Mouse (Mus musculus) c-Kit-positive CD71-positive TER-119-negative erythroid progenitor cells, embryonic 14.5 days (primary cell): ENCODE results near the gene Zfp599.
"Not testable (repeated sequence)": the region's sequence is repeated elsewhere in the genome, so short reads cannot be mapped to it uniquely, and the experiment has no call there.

Experiments used
- DNase-seq: peaks from one replicate; pipeline ENCODE4 v3.0.0-alpha.2; 2013; ENCODE audit warnings: low read depth

The Zfp599 gene

DNA sequence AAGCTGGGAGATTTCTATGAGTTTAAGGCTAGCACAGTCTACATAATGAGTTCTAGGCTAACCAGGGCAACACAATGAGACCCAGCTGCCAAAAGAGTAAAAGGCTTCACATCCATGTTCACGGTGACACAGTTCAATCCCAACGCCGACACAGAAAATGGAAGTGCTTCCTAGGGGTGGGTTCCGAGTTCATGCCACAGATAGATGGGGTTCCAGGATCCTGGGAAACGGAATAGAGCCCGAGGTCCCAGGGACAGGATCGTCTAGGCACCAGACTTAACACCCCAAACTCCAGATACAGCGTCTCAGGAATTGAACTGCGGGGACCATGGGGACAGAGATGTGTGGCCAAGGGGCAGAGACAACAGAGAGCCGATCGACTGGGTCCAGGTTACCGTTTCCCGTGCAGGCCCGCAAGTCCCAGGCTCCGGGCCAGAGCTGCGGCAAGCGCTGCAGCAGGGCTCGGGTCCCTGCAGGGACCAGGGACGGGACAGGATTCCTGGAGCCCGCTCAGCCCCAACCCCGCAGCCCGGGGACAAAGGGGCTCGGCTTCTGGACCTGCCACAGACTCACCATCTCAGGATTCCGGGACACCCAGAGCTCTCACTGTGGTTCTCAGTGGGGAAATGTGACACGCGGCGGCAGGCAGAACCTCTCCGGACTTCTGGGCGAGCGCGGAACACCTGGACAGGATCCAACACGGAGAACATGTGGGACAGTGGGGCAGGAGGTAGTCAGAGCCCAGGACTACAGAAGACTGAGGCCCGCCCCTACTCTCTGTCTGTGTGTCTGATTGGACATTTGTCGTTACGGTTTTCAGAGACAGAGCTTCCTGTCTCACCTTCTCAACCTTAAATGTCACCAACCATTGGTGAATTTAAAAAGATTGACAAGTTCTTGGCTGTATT lies at the start of gene Zfp599:
Zfp599 (minus strand) TSS at position 712 of the 908 bp plus-strand sequence.
- peak; percentile 77 for DNase-seq

DNA sequence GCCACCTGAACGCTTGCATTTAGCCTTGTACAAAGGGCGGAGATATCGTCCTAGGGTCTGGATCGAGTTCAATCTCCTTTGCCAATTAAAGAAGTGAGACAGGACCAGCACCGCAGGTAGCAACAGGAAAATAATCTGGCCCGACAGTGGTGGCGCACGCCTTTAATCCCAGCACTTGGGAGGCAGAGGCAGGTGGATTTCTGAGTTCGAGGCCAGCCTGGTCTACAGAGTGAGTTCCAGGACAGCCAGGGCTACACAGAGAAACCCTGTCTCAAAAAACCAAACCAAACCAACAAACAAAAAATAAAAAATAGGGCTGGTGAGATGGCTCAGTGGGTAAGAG lies 48.2 kb upstream of the Zfp599 start:
- DNase-seq: not testable (repeated sequence)

DNA sequence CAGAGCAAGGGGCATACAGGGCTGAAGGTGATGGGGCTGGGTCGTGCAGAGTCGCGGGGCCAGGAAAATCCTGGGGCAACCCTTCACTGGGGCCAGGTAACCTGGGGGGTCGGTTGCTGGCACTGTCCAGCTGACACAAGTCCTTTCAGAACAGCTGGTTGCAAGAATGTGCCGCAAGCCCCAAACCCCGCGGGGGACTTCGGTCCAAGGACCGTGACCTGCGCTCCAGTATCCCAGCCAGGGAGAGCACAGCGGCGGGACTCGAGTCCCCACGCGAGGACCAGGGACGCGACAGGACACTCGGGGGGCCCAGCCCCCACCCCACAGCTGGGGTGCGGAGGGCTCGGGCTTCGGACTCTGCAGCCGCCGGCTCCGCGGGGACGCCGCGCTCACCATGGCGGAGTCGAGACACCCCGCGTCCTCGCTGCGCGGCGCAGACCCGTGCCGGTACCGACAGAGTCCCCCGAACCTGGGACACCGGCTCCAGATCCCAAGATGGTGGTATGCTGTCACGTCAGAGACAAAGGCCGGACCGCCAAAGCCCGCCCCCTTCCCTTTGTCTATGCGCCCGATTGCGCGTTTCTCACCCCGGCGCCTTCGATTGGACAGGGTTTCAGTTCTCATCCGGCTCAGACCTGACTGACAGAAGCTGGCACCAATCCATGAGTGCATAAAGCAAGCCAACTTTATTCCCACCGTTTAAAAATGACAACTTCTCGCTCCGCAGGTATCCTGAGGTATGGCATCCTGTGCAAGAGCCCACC lies 47.6 kb upstream of the Zfp599 start, which contains the start of gene Zfp810:
Zfp810 (minus strand) TSS at position 493 of the 764 bp plus-strand sequence.
- DNase-seq: peak; percentile 97

DNA sequence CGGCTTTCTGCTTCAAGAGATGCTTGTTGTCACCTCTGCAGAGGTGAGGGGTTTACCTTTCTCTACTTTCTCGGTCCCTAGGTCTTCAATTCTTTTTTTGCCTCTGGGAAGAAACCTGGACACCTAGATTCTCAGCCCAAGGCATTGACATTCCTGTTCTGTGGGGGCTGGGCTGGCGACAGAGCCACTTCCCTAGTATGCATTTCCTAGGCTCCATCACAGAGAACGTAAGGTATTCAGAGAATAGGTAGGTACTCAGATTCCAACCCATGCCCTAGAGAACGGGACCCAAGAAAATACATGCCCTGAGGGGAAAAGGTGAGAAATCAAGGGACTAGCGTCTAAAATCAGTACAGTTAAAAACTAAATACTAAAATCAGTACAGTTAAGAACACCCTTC lies 47.0 kb upstream of the Zfp599 start:
- DNase-seq: no peak

DNA sequence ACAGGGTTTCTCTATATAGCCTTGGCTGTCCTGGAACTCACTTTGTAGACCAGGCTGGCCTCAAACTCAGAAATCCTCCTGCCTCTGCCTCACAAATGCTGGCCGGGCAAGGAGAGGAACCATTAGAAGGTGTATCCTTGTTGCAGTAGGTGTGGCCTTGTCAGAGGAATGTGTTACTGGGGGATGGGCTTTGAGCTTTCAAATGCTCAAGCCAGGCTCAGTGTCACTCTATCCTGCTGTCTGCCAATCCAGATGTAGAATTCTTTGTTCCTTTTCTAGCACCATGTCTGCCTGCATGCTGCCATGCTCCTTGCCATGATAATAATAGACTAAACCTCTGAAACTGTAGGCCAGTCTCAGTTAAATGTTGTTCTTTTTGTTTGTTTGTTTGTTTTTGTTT lies 42.5 kb upstream of the Zfp599 start:
- DNase-seq: no peak

DNA sequence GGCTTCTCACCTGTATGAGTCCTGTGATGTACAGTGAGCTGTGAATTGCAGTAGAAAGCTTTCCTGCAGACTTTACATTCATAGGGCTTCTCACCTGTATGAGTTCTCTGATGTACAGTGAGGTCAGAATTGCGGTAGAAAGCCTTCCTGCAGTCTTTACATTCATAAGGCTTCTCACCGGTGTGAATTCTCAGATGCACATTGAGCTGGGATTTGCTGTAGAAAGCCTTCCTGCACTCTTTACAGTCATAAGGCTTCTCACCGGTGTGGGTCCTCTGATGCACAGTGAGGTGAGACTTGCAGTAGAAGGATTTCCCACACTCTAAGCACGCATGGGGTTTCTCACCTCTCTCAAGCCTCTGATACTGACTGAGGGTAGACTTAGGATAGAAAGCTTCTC lies 19.0 kb upstream of the Zfp599 start:
- DNase-seq: no peak

DNA sequence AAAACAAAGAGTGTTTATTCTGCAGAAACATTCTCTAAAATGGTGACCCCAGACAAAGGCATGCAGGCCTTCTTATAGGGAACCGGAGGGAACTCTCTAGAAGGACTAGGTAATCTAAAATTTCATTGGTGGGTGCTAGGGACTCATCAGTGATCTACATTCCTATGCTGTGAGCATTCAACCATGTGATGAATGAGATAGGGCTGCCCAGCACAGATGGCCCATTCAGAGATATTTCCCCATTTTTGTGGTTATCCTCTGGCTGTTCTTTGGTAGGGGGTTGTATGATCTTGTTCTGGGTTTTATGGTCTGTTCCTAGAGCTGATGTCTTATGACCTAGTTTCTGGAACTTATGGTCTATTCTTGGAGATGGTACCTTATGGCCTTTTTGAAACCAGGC lies 9.2 kb upstream of the Zfp599 start:
- no peak for DNase-seq

DNA sequence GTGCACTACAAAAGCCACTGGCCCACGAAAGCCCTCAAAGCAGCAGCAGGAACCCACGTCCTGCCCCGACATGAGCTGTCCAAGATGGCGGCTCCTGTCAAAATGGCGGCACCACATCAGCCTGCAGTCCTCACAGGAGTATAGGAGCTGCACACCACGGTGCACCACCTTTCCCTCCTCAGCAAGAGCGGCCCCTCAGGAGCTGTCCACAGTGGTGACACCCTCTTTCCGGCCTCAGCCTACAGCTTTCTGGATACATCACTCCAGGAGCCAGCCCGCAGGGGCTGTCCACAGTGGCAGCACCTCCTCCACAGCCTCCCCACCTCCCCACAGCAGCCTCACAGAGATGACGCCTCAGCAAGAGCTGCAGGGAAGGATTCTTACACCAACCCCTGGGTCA lies 2.9 kb upstream of the Zfp599 start:
- DNase-seq: no peak

DNA sequence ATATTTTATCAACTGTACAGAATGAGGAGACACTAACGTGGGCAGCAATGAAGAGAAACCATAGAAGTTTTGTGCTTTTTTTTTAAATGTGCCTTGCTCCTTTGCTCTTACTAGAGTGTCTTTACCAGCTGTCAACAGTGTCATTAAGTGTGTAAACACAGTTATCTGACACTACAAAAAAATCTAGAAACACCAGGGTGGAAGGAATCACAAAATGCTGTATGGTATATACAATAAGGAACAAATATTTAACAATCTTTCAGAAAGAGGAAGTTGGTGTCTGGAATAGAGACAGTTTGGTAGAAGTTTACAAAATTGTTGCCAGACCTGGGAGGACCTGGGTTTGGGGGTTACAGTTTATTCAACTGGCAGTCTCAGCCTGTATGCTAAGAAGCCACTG lies 1.9 kb upstream of the Zfp599 start:
- DNase-seq: no peak

DNA sequence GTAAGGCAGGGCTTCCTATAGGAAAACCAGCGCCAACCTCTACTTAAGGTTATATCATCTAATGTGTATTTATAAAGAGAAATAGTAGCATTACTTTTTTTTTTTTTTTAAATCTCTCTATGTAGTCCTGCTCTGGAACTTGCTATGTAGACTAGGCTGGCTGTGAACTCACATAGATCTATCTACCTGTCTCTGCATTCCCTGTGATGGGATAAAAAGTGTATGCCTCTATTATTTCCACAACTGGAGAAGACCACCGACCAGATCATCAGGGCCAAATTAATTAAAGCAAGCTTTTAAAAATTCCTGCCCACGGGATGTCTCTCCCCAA lies 362 bp upstream of the Zfp599 start:
- DNase-seq: no peak

DNA sequence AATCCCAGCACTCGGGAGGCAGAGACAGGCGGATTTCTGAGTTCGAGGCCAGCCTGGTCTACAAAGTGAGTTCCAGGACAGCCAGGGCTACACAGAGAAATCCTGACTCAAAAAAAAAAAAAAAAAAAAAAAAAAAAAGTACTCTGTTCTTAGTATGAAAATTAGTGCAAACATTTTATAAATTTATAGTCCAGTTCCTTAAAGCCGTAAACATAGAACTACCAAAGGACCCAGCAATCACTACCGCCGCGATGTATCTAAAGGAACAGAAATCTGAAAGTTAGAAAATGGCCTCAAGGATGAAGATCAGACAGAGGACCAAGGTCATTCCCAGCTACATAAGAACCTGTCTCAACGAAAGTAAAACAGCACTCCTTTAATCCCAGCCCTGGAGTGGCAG lies 911 bp downstream of the Zfp599 start:
- no peak for DNase-seq

DNA sequence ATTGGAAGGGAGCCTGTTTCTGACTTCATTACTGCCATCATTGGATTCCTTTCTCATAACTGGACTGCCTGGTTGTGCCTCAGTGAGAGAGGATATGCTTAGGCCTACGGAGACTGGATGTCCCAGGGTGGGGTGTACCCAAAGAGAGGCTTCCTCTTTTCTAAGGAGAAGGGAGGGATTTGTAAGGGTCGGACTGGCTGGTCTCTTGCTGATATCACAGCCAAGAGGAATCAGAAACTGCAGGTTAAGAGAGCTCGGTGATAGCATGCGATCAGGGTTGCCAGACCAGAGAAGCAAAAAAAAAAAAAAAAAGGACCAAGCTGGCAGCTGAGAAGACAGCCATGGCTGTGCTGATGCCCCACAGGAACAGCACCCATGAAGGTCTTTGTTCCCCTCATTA lies 3.1 kb downstream of the Zfp599 start:
- no peak for DNase-seq

DNA sequence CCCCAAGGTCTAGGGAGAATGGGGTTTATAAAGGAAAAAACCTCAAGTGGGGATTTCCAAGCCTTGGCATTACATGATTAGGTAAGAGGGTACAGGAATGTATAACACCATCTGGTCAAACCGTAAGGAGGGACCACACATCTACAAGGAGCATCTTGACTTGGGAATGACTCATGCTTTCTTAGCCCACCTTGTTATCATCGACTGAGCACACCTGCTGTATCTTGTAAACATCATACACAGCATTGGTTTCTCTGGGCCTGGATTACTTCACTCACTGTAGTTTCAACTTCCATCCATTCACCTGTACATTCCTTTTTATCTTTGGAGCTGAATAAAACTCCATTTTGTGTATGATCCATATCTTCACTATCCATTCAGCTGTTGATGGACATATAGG lies 15.5 kb downstream of the Zfp599 start:
- no peak for DNase-seq

DNA sequence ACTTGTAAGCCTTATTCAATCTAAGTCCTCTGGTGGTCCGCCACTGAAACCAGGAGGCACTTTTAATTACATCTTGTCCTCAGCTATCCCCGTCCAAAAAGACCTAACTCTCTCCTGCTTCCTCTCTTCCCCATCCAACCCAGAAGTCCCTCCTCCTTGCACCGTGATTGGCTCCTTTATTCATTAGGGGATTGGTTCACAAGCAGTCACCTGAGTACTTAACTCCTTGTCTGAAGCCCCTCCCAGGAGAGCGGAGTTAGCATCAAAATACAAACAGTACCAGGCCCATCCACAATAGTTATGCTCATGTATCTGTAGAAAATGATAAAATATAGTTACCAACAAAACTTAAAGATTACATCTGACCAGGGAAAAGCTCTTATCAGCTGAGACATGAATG lies 19.7 kb downstream of the Zfp599 start:
- no peak for DNase-seq

DNA sequence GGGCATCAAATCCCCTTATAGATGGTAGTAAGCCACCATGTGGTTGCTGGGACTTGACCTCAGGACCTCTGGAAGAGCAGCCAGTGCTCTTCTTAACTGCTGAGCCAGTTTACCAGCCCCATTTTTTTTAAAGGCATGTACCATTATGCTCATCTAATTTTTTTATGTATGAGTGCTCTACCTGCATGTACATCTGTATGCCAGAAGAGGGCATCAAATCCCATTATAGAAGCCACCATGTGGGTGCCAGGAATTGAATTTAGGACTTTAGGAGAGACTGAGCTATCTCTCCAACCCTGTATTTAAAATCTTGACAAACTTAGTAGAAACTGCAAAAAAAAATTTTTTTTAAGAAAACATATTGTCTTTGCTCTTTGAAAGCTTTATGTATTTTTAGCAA lies 29.1 kb downstream of the Zfp599 start:
- DNase-seq: no peak

DNA sequence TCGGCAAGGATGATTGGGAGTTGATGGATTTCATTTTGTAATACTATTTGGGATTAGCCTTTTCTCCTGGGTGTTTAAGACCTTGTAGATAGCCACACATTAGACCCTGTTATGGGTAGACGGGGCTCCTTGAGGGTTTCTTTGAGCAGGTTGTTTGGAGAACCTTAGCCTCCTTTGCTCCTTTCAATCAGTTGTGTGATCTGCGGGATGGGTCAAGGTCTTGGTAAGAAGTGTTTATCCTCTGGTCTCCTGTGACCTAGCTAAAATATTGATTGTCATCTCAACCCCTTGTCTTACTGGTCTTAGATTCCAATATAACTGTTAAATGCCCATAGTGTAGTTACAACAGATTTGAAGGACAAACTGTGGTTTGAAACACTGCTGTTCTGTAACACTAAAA lies 29.6 kb downstream of the Zfp599 start:
- DNase-seq: no peak

DNA sequence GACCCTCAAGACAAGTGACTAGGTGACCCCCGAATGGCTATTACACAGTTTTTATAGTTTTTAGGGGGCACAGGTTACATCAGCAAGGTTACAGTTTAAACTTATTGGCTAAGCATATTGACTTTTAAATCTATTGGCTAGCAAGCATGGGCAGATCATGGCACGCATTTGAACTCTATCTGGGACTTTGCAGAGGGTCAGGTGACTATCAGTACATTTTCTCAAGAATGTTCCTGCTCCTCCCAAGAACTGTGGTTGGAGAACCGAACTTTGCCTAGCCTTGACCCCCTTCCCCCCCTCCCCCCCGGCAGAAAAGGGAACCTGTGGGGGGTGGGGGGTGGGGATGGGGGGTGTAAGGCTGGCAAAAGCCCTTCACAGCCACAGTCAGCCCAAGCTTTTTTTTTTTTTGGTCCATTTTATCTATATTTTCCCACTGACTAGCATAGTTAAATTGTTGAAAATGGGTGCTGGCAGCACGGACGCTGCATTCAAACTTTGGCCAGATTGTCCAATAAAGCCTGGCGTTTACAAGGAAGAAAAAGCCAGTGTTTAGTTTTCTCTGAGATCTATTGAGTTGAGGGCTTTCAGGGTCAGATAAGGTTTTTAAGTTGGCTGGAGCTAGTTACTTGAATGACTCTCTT lies 30.2 kb downstream of the Zfp599 start:
- no peak for DNase-seq

DNA sequence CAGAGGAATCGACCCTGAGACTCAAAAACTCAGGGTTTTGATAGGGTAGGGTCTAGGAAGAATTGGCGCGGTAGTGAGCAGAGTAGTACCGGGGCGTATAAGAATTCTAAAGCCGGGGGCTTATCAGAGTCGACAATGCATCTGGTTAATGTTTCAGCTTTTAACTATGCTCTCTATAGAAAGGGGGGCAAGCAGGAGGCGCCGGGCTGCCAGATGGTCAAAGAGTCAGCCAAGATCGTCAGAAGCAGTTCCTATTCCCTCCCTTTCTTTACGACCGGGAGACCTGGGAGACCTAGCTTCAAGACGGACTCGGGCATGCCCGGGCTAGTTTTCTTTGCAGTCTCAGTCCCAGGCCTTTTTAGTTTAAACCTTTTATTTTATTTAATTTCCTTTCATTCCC lies 32.8 kb downstream of the Zfp599 start:
- DNase-seq: no peak

DNA sequence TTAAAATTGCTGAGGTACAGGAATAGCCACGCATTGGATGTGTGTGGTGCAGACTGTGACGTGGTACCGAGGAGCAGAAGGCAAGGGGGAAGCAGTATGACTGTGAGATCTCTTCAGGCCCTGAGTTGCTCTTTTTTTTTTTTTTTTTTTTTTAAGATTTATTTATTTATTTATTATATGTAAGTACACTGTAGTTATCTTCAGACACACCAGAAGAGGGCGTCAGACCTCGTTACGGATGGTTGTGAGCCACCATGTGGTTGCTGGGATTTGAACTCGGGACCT lies 33.4 kb downstream of the Zfp599 start:
- not testable (repeated sequence) for DNase-seq

DNA sequence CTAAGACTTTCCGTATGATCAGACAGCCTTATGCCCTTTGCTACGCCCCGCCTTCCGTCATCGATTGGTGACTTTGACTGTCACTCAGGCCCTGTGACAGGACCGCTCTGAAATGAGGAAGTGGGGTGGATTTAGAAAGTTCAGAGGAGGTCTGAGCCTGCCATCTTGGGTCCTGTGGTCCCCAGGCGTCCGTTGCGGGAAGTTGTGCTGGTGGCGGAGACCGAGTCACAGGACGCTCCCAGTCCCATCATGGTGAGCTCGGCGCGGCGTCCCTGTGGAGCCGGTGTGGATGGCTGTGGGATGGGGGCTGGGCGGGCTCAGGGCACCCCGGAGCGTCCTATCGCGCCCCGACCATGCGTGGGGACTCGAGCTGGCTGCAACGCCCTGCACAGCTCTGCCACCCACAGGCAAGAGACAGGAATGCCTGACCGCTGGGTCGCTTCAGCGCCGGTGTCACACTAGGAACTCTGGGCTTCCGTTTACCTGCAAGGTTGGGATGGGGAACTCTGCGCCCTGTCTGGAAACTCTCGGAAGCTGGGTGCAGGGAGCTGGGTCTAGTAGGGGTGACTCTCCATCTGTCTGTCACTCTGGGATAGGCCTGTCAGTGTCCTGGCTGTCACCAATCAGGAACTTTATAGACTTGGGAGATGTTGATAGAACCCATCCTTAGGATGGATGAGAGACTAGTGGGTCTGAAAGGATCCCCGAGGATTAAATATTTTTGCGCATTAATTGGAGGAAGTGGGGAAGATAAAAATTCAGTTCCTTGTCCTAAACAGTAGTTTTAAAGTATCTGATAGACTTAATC lies 33.9 kb downstream of the Zfp599 start, which contains the start of gene Zfp809:
Zfp809 (plus strand) TSS at position 134 of the 808 bp plus-strand sequence.
- peak; percentile 99 for DNase-seq

DNA sequence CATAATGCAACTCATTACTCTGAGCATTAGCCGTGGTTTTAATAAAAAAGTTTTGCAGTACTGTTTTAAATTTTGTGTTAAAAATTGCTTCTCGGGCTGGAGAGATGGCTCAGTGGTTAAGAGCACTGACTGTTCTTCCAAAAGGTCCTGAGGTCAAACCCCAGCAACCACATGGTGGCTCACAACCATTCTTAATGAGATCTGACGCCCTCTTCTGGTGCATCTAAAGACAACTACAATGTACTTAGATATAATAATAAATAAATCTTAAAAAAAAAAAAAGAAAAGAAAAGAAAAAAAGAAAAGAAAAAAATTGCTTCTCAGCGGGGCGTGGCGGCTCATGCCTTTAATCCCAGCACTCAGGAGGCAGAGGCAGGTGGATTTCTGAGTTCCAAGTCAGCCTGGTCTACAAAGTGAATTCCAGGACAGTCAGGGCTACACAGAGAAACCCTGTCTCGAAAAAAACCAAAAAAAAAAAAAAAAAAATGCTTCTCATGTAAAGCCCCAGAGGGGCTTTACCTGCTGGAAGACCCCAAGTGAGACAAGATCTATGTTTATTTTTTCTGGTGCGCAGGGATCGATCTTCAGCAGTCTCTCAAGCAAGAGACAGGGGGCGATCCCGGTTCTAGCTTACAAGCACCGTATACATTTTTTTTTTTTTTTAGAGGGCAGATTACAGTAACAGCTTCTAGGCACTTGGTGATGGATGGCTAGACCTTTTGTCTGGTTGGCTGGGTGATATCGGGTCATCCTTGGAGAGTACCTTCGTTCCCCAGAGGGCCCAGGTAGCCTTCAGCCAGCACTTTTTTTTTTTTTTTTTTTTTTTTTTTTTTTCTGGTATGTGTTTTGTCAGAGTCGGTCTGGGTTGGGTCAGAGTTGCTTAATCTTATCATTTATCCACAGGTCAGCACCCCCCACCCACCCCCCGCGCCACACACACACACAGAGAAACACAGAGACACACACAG lies 34.9 kb downstream of the Zfp599 start:
- peak; percentile 50 for DNase-seq
